Mouse (Mus musculus): ENCODE data around the gene Bahcc1. TPM values are rescaled to one million over a fixed set of nuclear protein-coding genes. Genes with fewer than 3 reads are reported as not detected.

Bahcc1 gene
- polyA plus RNA-seq, 1 experiment from 2014 or later = 20.3 TPM

DNA sequence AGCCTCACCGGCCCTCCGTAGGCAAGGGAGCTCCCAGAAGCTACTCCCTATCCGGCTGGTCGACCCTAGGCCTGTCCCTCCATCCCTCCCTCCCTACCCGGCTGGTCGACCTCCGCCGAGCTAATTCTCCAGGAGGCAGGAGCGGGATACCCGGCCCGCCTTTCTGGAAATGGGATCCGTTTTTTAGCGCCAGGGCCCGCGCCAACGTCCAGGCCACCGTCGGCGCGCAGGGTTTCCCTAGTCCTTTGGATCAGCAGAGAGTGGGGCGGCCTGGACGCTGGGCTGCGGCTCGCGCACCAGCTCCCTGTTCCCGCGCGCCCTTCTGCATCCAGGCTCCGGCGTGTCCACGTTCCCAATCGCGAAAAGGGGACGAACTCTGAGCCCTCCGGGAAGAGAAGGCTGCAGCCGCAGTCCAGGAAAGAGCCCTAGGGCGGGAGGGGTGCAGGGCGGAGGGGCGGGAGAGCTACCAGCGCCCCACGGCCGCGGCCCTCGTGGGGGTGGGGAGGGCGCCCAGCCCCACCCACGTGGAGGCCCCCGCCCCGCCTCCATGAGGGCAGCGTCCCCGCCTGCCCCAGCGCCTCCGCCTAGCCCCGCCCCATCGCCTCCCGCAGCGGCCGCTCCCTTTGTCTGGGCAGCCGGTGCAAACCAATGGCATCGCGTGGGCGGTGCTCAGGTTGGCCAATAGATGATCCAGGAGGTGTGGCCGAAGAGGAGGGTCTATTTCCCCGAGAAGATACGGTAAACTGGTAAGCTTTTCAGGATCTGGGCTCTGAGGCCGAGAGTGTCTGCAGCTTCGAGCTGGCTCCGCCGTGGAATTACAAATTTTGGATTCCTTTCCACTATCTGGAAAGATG lies 43.1 kb upstream of the Bahcc1 start:
- peak overlapping the region; percentile 79 for H3K4me3 ChIP-seq
- no peaks in the 10 kb centered on the region for H3K27me3 ChIP-seq (ENCODE audit: low read depth, poor library complexity, severe bottlenecking)
- H3K27ac ChIP-seq = peak overlapping the region; percentile 98
- peaks cover 40% of the 10 kb centered on the region for H3K4me1 ChIP-seq
- peak; percentile 99 for DNase-seq (ENCODE audit: low spot score)
- under 1% methylated on average over 68 of the region's 68 CpGs for WGBS
- no peaks in the 10 kb centered on the region for H3K9me3 ChIP-seq (replicated peaks)
- H3K36me3 ChIP-seq = peaks cover 18% of the 10 kb centered on the region

DNA sequence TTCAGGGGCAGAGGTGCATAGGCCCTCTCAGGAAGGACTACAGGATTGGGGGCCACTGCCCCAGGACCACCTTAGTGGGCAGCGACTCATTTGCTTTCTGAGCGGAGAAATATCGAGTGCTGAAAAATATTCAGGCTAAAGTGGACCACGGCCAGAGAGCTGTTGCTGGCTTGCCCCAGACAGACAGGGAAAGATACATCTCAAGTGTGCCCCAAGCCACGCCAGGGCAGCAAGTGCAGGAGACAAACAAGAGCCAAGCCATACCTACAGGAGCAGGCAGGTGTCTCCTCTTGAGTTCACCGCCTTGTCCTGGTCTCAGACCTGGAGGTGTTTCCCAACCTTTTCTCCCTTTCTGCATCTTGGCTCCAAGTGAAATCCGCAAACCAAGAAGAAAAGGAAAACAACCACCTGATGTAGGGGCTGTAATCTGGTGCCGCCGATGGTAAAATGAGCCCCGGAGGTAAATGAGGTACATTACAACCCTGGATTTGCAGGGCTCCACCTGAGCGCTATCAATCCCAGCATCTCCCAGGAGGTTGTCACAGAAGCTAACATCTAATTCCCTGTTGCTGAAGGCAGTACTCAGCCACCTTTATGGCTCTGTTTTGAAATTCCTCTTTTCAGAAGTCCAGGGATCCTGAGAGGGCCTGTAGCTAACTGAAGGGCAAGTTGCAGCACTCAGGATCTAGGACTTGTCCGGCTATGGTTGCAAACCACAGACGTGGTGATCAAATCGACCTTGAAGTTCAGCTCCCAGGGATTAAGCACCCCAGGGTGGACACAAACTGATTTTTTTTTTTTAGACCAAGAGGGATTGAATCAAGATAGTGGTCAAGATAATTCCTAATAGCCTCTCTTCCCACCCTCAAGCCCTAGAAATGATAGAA lies 42.0 kb upstream of the Bahcc1 start:
- Histone ChIP-seq H3K27ac (peak overlapping the region; percentile 98), H3K4me1 (peaks cover 30% of the 10 kb centered on the region), H3K36me3 (peaks cover 14% of the 10 kb centered on the region), H3K9me3 (replicated peaks) (no peaks in the 10 kb centered on the region), H3K27me3 (ENCODE audit: low read depth, poor library complexity, severe bottlenecking) (no peaks in the 10 kb centered on the region), H3K4me3 (peak overlapping the region; percentile 79)
- no peak for DNase-seq (ENCODE audit: low spot score)
- WGBS = 25% methylated on average over 14 of the region's 14 CpGs

GRCm38 (mm10) chr11:120198831-120199230 lies 33.9 kb upstream of the Bahcc1 start:
- 55% methylated on average over 13 of the region's 13 CpGs for WGBS
- DNase-seq (ENCODE audit: low spot score) = no peak
- no peak overlapping the region for H3K4me3 ChIP-seq
- 0 out of 2 replicates have a peak overlapping the region, but pooled peaks have one; percentile 36 for H3K27ac ChIP-seq
- H3K9me3 ChIP-seq (replicated peaks) = no peaks in the 10 kb centered on the region
- H3K4me1 ChIP-seq = peaks cover 16% of the 10 kb centered on the region
- H3K27me3 ChIP-seq (ENCODE audit: low read depth, poor library complexity, severe bottlenecking) = no peaks in the 10 kb centered on the region
- no peaks in the 10 kb centered on the region for H3K36me3 ChIP-seq

- H3K4me3 ChIP-seq = no peak overlapping the region
- 74% methylated on average over 7 of the region's 7 CpGs for WGBS
Observed at GRCm38 (mm10) chr11:120199766-120200165, 33.0 kb upstream of the Bahcc1 start.

DNA sequence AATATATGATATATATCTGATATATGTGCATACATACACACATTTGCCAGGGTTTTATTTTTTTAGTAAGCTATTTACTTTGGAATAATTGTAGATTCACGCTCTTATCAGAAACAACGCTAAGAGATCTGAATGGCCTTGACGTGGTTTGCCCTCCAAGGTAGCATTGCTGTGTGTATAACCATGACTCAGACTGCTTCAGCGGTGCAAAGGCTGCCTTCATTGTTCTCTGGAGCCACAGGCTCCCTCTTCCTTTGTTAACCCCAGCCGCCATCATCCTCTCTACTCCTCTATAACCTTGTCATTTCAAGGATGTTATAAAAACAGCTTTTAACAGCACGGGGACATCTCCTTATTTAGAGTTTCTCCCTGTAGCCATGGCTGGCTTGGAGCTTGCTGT lies 32.1 kb upstream of the Bahcc1 start:
- H3K9me3 ChIP-seq (replicated peaks) = no peaks in the 10 kb centered on the region
- no peak for DNase-seq (ENCODE audit: low spot score)
- H3K4me1 ChIP-seq = peaks cover 16% of the 10 kb centered on the region
- WGBS = 90% methylated on average over 6 of the region's 6 CpGs
- no peak overlapping the region for H3K4me3 ChIP-seq
- H3K36me3 ChIP-seq = no peaks in the 10 kb centered on the region
- no peak overlapping the region for H3K27ac ChIP-seq
- no peaks in the 10 kb centered on the region for H3K27me3 ChIP-seq (ENCODE audit: low read depth, poor library complexity, severe bottlenecking)

More at GRCm38 (mm10) chr11:120199766-120200165, 33.0 kb upstream of the Bahcc1 start:
- Histone ChIP-seq H3K4me1 (peaks cover 16% of the 10 kb centered on the region), H3K27ac (no peak overlapping the region; the same call in 1 of the 2 replicates), H3K36me3 (no peaks in the 10 kb centered on the region), H3K27me3 (ENCODE audit: low read depth, poor library complexity, severe bottlenecking) (no peaks in the 10 kb centered on the region), H3K9me3 (replicated peaks) (no peaks in the 10 kb centered on the region)
- DNase-seq (ENCODE audit: low spot score) = no peak

GRCm38 (mm10) chr11:120204200-120204599 lies 28.5 kb upstream of the Bahcc1 start:
- H3K4me1 ChIP-seq = peaks cover 19% of the 10 kb centered on the region
- no peaks in the 10 kb centered on the region for H3K27me3 ChIP-seq (ENCODE audit: low read depth, poor library complexity, severe bottlenecking)
- no peak overlapping the region for H3K4me3 ChIP-seq
- H3K27ac ChIP-seq = no peak overlapping the region
- no peak for DNase-seq (ENCODE audit: low spot score)
- H3K9me3 ChIP-seq (replicated peaks) = no peaks in the 10 kb centered on the region
- no peaks in the 10 kb centered on the region for H3K36me3 ChIP-seq
- 94% methylated on average over 5 of the region's 5 CpGs for WGBS

DNA sequence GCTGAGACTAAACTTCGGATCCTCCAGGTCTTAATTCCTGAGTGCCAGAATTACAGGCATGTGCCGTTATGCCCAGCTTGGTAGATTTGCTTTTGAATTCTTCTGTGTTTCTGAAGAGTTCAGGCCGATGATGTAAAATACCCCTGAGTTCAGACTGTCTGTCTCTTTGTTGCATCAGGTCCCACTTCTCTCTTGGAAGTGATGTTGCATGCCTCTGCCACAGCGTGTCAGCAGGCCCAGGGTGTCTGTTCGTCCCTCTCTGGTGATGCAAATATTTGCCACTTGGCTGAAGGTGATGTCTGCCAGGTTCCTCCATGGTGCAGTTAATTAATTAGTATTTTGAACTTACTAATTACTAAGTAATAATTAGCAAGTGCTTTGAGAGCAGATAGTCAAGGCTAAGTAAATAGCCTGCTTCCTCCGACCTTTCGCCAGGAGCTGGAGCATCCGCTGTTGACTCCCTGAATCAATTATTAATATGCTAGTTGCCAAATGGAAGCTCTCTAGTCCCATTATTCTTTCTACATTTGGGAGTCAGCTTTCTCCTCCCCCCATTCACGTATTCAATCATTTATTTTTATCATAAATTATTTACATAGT lies 26.6 kb upstream of the Bahcc1 start:
- WGBS = 81% methylated on average over 9 of the region's 9 CpGs
- DNase-seq (ENCODE audit: low spot score) = no peak
- Histone ChIP-seq H3K4me1 (peaks cover 13% of the 10 kb centered on the region; the same call in 1 of the 2 replicates), H3K9me3 (replicated peaks) (no peaks in the 10 kb centered on the region), H3K27me3 (ENCODE audit: low read depth, poor library complexity, severe bottlenecking) (no peaks in the 10 kb centered on the region), H3K27ac (0 out of 2 replicates have a peak overlapping the region, but pooled peaks have one; percentile 25), H3K36me3 (no peaks in the 10 kb centered on the region), H3K4me3 (no peak overlapping the region)

DNA sequence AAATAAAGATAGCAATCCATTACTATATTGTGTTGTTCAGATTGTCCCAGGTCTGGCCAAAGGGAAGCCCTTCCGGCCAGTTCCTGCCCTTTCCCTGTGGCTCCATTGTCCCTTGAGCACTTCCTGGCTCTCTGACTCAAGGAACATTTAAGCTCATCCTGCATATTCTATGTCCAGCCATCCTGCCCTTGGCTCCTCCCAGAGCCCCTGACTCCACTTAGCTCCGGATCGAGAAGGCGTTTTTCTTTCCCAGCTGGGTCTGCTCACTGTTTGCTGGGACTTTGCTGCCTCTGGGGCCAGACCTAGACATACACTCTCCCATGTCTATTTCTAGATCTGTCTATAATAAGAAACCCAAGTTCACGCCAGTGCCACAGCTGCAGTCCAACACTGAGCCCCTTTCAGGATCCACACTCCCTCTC lies 26.1 kb upstream of the Bahcc1 start:
- no peaks in the 10 kb centered on the region for H3K36me3 ChIP-seq
- no peaks in the 10 kb centered on the region for H3K27me3 ChIP-seq (ENCODE audit: low read depth, poor library complexity, severe bottlenecking)
- no peak overlapping the region for H3K4me3 ChIP-seq
- WGBS = 58% methylated on average over 5 of the region's 5 CpGs
- peaks cover 13% of the 10 kb centered on the region; the same call in 1 of the 2 replicates for H3K4me1 ChIP-seq
- H3K9me3 ChIP-seq (replicated peaks) = no peaks in the 10 kb centered on the region
- no peak for DNase-seq (ENCODE audit: low spot score)
- H3K27ac ChIP-seq = no peak overlapping the region

GRCm38 (mm10) chr11:120208848-120209247 lies 23.9 kb upstream of the Bahcc1 start:
- Histone ChIP-seq H3K4me3 (no peak overlapping the region), H3K36me3 (peaks cover 8% of the 10 kb centered on the region), H3K27me3 (ENCODE audit: low read depth, poor library complexity, severe bottlenecking) (no peaks in the 10 kb centered on the region), H3K27ac (no peak overlapping the region), H3K9me3 (replicated peaks) (no peaks in the 10 kb centered on the region), H3K4me1 (peaks cover 13% of the 10 kb centered on the region; the same call in 1 of the 2 replicates)
- 69% methylated on average over 2 of the region's 2 CpGs for WGBS
- no peak for DNase-seq (ENCODE audit: low spot score)

GRCm38 (mm10) chr11:120209462-120209861 lies 23.3 kb upstream of the Bahcc1 start:
- Histone ChIP-seq H3K4me1 (peaks cover 13% of the 10 kb centered on the region; the same call in 1 of the 2 replicates), H3K27me3 (ENCODE audit: low read depth, poor library complexity, severe bottlenecking) (no peaks in the 10 kb centered on the region), H3K4me3 (no peak overlapping the region), H3K36me3 (peaks cover 14% of the 10 kb centered on the region), H3K9me3 (replicated peaks) (no peaks in the 10 kb centered on the region), H3K27ac (no peak overlapping the region)
- WGBS = 74% methylated on average over 8 of the region's 8 CpGs
- DNase-seq (ENCODE audit: low spot score) = no peak

DNA sequence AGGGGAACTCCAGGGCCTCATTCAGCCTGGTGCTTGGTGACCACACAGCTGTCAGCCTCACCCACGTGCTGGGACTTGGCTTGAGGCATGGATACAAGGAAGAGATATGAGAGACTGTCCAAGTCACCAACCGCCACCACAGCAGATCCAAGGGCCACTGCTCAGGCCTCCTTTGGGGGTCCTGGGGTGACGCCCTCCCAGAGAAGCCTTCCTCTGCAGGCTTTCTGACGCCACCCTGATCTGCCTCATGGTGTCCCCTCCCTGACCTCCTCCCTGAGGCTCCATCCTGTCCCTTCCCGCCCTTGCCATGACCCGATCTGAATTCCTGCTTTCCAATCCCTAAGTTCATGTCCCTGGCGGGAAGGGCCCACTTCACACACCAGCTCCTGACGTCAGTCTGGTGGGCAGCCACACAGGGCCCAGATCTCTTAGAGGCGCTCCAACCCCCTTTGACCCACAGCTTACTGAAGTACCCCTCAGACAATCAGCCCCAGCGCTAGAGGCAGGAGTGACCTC lies 17.0 kb upstream of the Bahcc1 start:
- no peaks in the 10 kb centered on the region for H3K27me3 ChIP-seq (ENCODE audit: low read depth, poor library complexity, severe bottlenecking)
- WGBS = 41% methylated on average over 10 of the region's 10 CpGs
- H3K4me3 ChIP-seq = peak overlapping the region; percentile 35
- H3K9me3 ChIP-seq (replicated peaks) = no peaks in the 10 kb centered on the region
- peak overlapping the region; percentile 92 for H3K27ac ChIP-seq
- peak; percentile 50 for DNase-seq (ENCODE audit: low spot score)
- peaks cover 15% of the 10 kb centered on the region for H3K36me3 ChIP-seq
- H3K4me1 ChIP-seq = peaks cover 58% of the 10 kb centered on the region

- Histone ChIP-seq H3K9me3 (replicated peaks) (no peaks in the 10 kb centered on the region), H3K36me3 (peaks cover 15% of the 10 kb centered on the region), H3K4me3 (peak overlapping the region; percentile 35), H3K27ac (peak overlapping the region; percentile 92), H3K27me3 (ENCODE audit: low read depth, poor library complexity, severe bottlenecking) (no peaks in the 10 kb centered on the region), H3K4me1 (peaks cover 67% of the 10 kb centered on the region)
- WGBS = 9% methylated on average over 11 of the region's 11 CpGs
- peak; percentile 79 for DNase-seq (ENCODE audit: low spot score)
Observed at GRCm38 (mm10) chr11:120216540-120217324, 16.0 kb upstream of the Bahcc1 start.
